Comparison of ENCODE assay signal across 22 mouse cellular contexts in the genomic region with DNA sequence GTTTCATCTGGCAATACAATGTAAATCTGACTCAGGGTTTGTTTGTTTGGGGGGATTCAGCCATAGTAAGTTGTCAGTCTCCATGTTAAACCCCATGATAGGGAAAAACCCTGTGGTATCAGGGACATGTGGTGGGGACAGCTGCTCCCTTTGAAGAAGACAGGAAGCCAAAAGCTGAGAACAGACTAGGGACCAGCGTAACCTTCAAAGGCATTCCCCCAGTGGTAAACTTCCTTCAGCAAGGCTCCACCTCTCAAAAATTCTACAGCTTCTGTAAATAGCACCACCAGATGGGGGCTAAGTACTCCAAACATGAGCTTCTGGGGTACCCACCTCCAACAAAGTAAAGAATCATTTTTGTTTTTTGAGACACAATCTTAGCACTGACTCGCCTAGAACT.
A peak's percentile ranks its signal among the peaks of the same experiment; 100 is the strongest.
DNase-seq lines count a peak whose midpoint lies in the region; ATAC-seq lines count a peak whose summit lies in the region.
"Had no signal": no experiment of that assay in that cellular context is flagged by ENCODE, and none has a peak within 500 bp of the region (broad histone marks: within the 10 kb centered on the region; RNA-seq: fewer than 3 reads in every experiment).

No protein-coding gene starts in this region.

- no peak overlapping the region for H3K4me3 ChIP-seq in hindbrain, embryonic 14.5 days (replicated peaks; ENCODE audit: low read length)
- H3K4me3 ChIP-seq: embryonic facial prominence, embryonic 13.5 days; forebrain, embryonic 13.5 days; gastrocnemius, adult 2 months; heart, embryonic 13.5 days; hindbrain, embryonic 12.5 days; intestine, embryonic 15.5 days had no signal

- no peak overlapping the region for H3K27ac ChIP-seq in hindbrain, embryonic 14.5 days
- H3K27ac ChIP-seq: embryonic facial prominence, embryonic 13.5 days; forebrain, embryonic 13.5 days; gastrocnemius, adult 2 months; heart, embryonic 13.5 days; hindbrain, embryonic 12.5 days; hindbrain, postnatal 0 days; intestine, embryonic 15.5 days had no signal

- WGBS in hindbrain, embryonic 14.5 days = 92% methylated on average over 2 of the region's 2 CpGs

- H3K4me1 ChIP-seq in hindbrain, embryonic 14.5 days (replicated peaks; ENCODE audit: control insufficient read depth, insufficient read depth, low read length) = no peaks in the 10 kb centered on the region
- H3K4me1 ChIP-seq: embryonic facial prominence, embryonic 13.5 days; forebrain, embryonic 13.5 days; heart, embryonic 13.5 days; hindbrain, embryonic 12.5 days; intestine, embryonic 15.5 days had no signal

- no peak overlapping the region for H3K4me2 ChIP-seq in hindbrain, embryonic 14.5 days (replicated peaks)
- H3K4me2 ChIP-seq: embryonic facial prominence, embryonic 13.5 days; forebrain, embryonic 13.5 days; heart, embryonic 13.5 days; hindbrain, embryonic 12.5 days; intestine, embryonic 15.5 days had no signal

- H3K9me3 ChIP-seq in hindbrain, embryonic 14.5 days (ENCODE audit: control insufficient read depth, low read length) = no peaks in the 10 kb centered on the region
- H3K9me3 ChIP-seq: embryonic facial prominence, embryonic 13.5 days; forebrain, embryonic 13.5 days; hindbrain, embryonic 12.5 days; intestine, embryonic 15.5 days had no signal

- no peak overlapping the region for H3K9ac ChIP-seq in hindbrain, embryonic 14.5 days
- H3K9ac ChIP-seq: embryonic facial prominence, embryonic 13.5 days; forebrain, embryonic 13.5 days; forebrain, postnatal 0 days; heart, embryonic 13.5 days; hindbrain, embryonic 12.5 days; intestine, embryonic 15.5 days had no signal

- DNase-seq in CD4-positive, CD25-positive, alpha-beta regulatory T cell, adult 2 months (ENCODE audit: low read depth, low spot score) = peak; percentile 26
- peak; percentile 6 for DNase-seq in T-cell, adult 2 months (ENCODE audit: low spot score)
- peak; percentile 4 to 41 for DNase-seq in thymus, adult 18-20 months
- DNase-seq in thymus, postnatal 14 days = peak; percentile 48
- no peak for DNase-seq in urinary bladder, postnatal 14 days (ENCODE audit: low spot score)
- DNase-seq in embryo, embryonic 9.5 days (ENCODE audit: extremely low spot score) = no peak
- DNase-seq in kidney, postnatal 36 days = no peak
- DNase-seq in hindbrain, embryonic 14.5 days (ENCODE audit: low spot score) = no peak
- DNase-seq: adrenal gland, adult 8-10 months; adrenal gland, postnatal 36 days; cerebellum, adult 2 months; cerebellum, postnatal 14 days; forebrain, postnatal 0 days; gastrocnemius, adult 2 months; gastrocnemius, postnatal 25 days; heart, postnatal 4 days had no signal

- no peak for ATAC-seq in hindbrain, embryonic 14.5 days (ENCODE audit: low FRiP score)
- ATAC-seq: forebrain, embryonic 13.5 days; forebrain, postnatal 0 days; hindbrain, postnatal 0 days; intestine, embryonic 15.5 days had no signal

- H3K36me3 ChIP-seq in hindbrain, embryonic 14.5 days (replicated peaks; ENCODE audit: control insufficient read depth, insufficient read depth) = no peaks in the 10 kb centered on the region
- H3K36me3 ChIP-seq: embryonic facial prominence, embryonic 13.5 days; heart, embryonic 13.5 days; hindbrain, embryonic 12.5 days; intestine, embryonic 15.5 days had no signal

- no peaks in the 10 kb centered on the region for H3K27me3 ChIP-seq in hindbrain, embryonic 14.5 days (ENCODE audit: control insufficient read depth, insufficient read depth, low read length)
- H3K27me3 ChIP-seq: embryonic facial prominence, embryonic 13.5 days; forebrain, embryonic 13.5 days; heart, embryonic 13.5 days; hindbrain, embryonic 12.5 days; intestine, embryonic 15.5 days had no signal

Comparison
In these comparisons a context has a peak if more than half of its experiments do, and no peak if none do; other contexts are left out.
1. DNase-seq: peak in CD4-positive, CD25-positive, alpha-beta regulatory T cell, adult 2 months (single experiment), T-cell, adult 2 months (single experiment), thymus, adult 18-20 months (2 of 2) and thymus, postnatal 14 days (single experiment); none in urinary bladder, postnatal 14 days (single experiment), embryo, embryonic 9.5 days (single experiment), kidney, postnatal 36 days (0 of 2) and hindbrain, embryonic 14.5 days (single experiment).